Mouse (Mus musculus): ENCODE measurements around the gene Tmem253.

DNA sequence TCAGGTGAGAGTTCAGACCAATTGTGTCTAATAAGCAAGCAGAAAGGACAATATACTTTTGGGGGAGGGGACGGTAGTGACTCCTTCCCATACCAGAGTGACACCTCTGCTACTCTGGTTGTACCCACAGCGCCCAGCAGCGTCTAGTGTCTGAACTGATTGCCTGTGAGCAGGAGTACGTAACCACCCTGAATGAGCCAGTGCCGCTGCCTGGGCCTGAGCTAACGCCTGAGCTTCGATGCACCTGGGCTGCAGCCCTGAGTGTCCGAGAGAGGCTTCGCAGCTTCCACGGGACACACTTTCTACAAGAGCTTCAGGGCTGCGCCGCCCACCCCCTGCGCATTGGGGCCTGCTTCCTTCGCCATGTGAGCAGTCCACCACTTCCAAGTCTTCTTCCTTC, 18.0 kb upstream of the Tmem253 start:
- TF ChIP-seq CTCF (IDR thresholded peaks at IDR 0.05) (no peak), EP300 (IDR thresholded peaks at IDR 0.05) (no peak)
